Mouse (Mus musculus) intestine, embryonic 14.5 days (tissue): ENCODE results near the gene BC028528. TPM values are rescaled to one million over a fixed set of nuclear protein-coding genes. Genes with fewer than 3 reads are reported as not detected.

ENCODE experiments used
- ATAC-seq: fragments of 200-750 bp; cut with Nextera tagmentation; replicated peaks from 2 replicates; pipeline ENCODE4 v1.8.0; 2017; ENCODE audit warnings: low read depth, moderate number of reproducible peaks, moderate TSS enrichment, moderate library complexity; ENCODE audit not compliant: low FRiP score, low TSS enrichment
- DNase-seq: peaks from one replicate; pipeline ENCODE4 v3.0.0-alpha.2; 2018; ENCODE audit warnings: low spot score
- H3K27ac ChIP-seq: fragments of 300-500 bp; sonication (generic); 2 replicates; pipeline ENCODE4 v1.5.1; 2014; ENCODE audit warnings: low read depth, mild to moderate bottlenecking, control low read depth
- H3K27me3 ChIP-seq: fragments of 300-500 bp; sonication (generic); replicated peaks from 2 replicates; pipeline ENCODE4 v1.6.1; 2014; ENCODE audit warnings: low read length, control low read depth; ENCODE audit not compliant: control insufficient read depth, insufficient read depth
- H3K36me3 ChIP-seq: fragments of 300-500 bp; sonication (generic); 2 replicates; pipeline ENCODE4 v1.6.1; 2014; ENCODE audit warnings: low read length, control low read depth; ENCODE audit not compliant: control insufficient read depth, insufficient read depth
- H3K4me1 ChIP-seq: fragments of 300-500 bp; sonication (generic); replicated peaks from 2 replicates; pipeline ENCODE4 v1.6.1; 2014; ENCODE audit warnings: low read length, control low read depth, mixed read lengths; ENCODE audit not compliant: control insufficient read depth, insufficient read depth
- H3K4me2 ChIP-seq: fragments of 300-500 bp; sonication (generic); 2 replicates; pipeline ENCODE4 v1.6.1; 2014; ENCODE audit warnings: low read length
- H3K4me3 ChIP-seq: fragments of 300-500 bp; sonication (generic); 2 replicates; pipeline ENCODE4 v1.5.1; 2014; ENCODE audit warnings: low read depth, low read length, control low read depth, mixed read lengths
- H3K9ac ChIP-seq: fragments of 300-500 bp; sonication (generic); 2 replicates; pipeline ENCODE4 v1.6.1; 2014; ENCODE audit warnings: mild to moderate bottlenecking, low read length
- H3K9me3 ChIP-seq: fragments of 300-500 bp; sonication (generic); 2 replicates; pipeline ENCODE4 v1.6.1; 2016; ENCODE audit warnings: low read length, control low read depth; ENCODE audit not compliant: control insufficient read depth
- WGBS: fragments of 180-500 bp; shearing (Covaris S2); extraction: QIAGEN DNeasy Blood & Tissue Kit; methylation state at CpG from one replicate; pipeline ENCODE4 v1.1.7; 2014; 5-methylcytosine and 5-hydroxymethylcytosine counted together
- polyA plus RNA-seq: library from polyadenylated mRNA; unstranded; fragments of >200 nt; fragmentation: Nextera tagmentation; extraction: Ambion mirVana; gene quantifications from 2 replicates; pipeline ENCODE4 v1.2.1, GENCODE M21; 2014

BC028528 gene
- polyA plus RNA-seq: 20.8 and 23.9 TPM in 2 replicates

DNA sequence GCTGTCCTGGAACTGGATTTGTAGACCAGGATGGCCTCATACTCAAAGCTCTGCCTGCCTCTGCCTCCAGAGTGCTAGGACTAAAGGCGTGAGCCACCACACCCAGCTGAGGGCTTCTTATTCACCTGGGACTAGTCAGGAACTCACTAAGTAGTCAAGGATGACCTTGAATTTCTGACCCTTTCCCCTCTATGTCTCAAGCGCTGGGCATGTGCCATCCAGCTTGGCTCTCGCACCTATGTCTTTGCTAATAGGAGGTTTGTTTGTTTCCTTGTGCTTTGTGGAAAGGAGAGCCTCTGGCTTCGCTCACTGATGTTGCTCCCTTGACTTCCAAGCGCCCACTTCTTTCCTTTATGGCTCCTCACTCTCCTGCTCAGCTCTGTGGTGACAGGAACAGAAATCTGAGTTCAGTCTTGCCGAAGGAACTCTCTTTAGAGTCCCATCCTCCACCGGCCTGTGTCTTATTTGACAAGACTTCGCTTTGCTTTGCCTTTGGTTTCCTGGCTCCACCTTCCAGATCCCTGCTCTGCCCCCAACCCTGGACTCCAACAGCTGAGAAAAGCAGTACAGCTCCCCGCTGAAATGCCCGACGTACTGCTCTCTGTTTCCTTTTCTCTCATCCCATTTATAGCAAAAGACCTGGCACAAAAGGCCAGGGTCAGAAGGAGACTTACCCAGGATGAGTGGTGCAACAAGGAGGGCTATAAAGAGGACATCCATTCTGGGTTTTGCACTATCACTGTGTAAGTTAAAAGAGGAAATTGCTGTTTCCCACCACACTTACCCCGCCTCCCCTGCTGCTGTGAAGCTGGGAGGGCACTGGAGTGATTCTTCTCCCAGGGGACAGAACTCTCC is at the start of gene BC028528:
Gene BC028528, minus strand, starts transcription at position 795 of the 855 bp plus-strand sequence.
- H3K9ac ChIP-seq: peak within 1 kb of the TSS; percentile 37
- DNase-seq (peak; percentile 59), ATAC-seq (no peak)
- 0 out of 2 replicates have a peak, but pooled peaks cover 6% of the 10 kb centered on the region for H3K36me3 ChIP-seq
- peaks cover 26% of the 10 kb centered on the region for H3K4me1 ChIP-seq
- H3K27me3 ChIP-seq: no peaks in the 10 kb centered on the region
- 21% methylated on average over 12 of the region's 12 CpGs for WGBS
- no peaks in the 10 kb centered on the region for H3K9me3 ChIP-seq
- H3K4me3 ChIP-seq: peak within 1 kb of the TSS; percentile 35
- H3K4me2 ChIP-seq: peak within 1 kb of the TSS; percentile 54
- peak within 1 kb of the TSS; percentile 78 for H3K27ac ChIP-seq

DNA sequence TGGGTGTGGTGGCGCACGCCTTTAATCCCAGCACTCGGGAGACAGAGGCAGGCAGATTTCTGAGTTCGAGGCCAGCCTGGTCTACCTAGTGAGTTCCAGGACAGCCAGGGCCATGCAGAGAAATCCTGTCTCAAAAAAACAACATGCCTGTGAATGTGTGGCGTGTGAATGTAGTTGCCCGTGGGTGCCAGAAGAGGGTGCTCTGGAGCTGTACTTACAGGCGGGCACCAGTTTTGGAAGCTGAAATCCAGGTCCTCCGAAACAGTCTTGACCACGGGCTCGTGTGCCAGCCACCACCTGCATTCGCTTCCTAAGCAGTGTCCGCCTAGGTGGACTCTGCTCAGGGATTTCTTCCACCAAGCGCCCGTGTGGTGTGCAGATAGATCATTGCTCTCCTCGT is 47.0 kb upstream of the BC028528 start:
- no peak for DNase-seq
- no peak for ATAC-seq
- H3K4me3 ChIP-seq: no peak overlapping the region
- 93% methylated on average over 15 of the region's 15 CpGs for WGBS
- no peak overlapping the region for H3K4me2 ChIP-seq
- no peak overlapping the region for H3K27ac ChIP-seq
- H3K27me3 ChIP-seq: no peaks in the 10 kb centered on the region
- H3K4me1 ChIP-seq: no peaks in the 10 kb centered on the region
- peaks cover 90% of the 10 kb centered on the region for H3K36me3 ChIP-seq
- H3K9ac ChIP-seq: no peak overlapping the region
- no peaks in the 10 kb centered on the region for H3K9me3 ChIP-seq

DNA sequence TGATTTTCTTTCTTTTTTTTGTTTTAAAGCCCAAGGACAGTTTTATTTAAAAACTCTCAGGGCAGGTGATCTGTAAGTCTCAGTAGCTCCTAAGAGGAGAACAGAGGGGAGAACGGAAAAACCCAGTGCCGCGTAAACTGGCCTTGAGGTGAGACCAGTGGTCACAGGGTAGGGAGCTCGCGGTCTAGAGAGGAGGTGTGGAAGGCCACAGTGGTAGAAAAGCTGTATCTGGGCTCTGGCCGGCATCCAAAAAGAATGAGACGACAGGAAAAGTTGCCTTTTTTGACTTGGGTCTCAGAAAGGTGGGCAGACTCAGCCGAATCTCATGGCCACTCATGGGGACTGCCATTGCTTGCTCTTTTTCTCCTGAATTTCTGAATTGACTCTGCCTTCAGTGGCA is 46.4 kb upstream of the BC028528 start:
- no peaks in the 10 kb centered on the region for H3K9me3 ChIP-seq
- no peaks in the 10 kb centered on the region for H3K4me1 ChIP-seq
- no peaks in the 10 kb centered on the region for H3K27me3 ChIP-seq
- no peak overlapping the region for H3K4me3 ChIP-seq
- DNase-seq: no peak
- H3K9ac ChIP-seq: no peak overlapping the region
- WGBS: 96% methylated on average over 8 of the region's 8 CpGs
- no peak overlapping the region for H3K27ac ChIP-seq
- peaks cover 89% of the 10 kb centered on the region for H3K36me3 ChIP-seq
- H3K4me2 ChIP-seq: no peak overlapping the region
- no peak for ATAC-seq

DNA sequence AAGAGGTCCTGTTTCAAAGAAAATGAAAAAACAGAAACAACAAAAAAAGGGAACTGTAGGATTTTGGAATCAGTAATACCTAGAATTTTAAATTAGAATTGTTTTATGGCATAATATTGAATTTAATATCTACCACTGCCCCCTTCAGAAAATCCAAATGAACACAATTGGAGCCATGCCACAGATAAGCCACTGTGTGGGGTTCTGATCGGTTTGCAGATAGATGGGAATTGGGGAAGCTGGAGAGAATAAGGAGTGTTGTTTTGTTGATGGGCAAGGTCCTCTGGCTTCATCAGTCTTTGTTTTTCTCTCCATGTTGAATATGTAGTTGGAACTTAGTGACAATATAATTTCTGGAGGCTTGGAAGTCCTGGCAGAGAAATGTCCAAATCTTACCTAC is 42.6 kb upstream of the BC028528 start:
- Histone ChIP-seq H3K9ac (no peak overlapping the region), H3K4me1 (0 out of 2 replicates have a peak, but pooled peaks cover 10% of the 10 kb centered on the region), H3K4me3 (no peak overlapping the region), H3K36me3 (peaks cover 52% of the 10 kb centered on the region), H3K9me3 (no peaks in the 10 kb centered on the region), H3K27me3 (no peaks in the 10 kb centered on the region), H3K4me2 (no peak overlapping the region), H3K27ac (no peak overlapping the region)
- ATAC-seq (no peak), DNase-seq (no peak)
- WGBS: 88% methylated on average over 1 of the region's 1 CpGs

DNA sequence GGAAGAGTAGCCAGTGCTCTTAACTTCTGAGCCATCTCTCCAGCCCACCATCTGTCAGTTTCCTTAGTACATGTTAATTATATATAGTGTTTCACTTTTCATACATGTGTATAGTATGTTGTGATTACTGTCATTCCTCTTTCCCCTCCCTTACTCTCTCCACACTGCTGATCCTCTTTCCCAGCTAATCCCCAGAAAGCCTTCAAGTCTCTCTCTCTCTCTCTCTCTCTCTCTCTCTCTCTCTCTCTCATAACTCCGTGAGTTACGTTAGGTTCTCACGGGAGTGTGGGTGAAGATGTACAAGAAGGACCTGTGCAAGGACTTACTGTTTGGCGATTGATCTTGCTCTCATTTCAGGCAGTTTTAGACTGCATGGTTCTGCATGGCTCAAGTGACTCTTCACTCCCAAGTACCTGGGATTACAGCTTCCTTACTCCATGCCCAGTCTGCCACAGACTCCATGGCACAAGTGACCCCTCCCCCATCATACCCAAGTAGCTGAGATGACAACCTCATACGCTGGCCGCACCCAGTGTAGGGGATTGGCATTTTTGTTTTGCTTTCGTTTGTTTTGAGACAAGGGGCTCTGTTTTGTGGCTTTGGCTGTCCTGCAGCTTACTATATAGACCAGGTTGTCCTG is 41.4 kb upstream of the BC028528 start:
- Histone ChIP-seq H3K27me3 (no peaks in the 10 kb centered on the region), H3K27ac (no peak overlapping the region), H3K4me3 (no peak overlapping the region), H3K9ac (no peak overlapping the region), H3K4me1 (0 out of 2 replicates have a peak, but pooled peaks cover 11% of the 10 kb centered on the region), H3K36me3 (peaks cover 40% of the 10 kb centered on the region), H3K9me3 (no peaks in the 10 kb centered on the region), H3K4me2 (no peak overlapping the region)
- WGBS: 91% methylated on average over 7 of the region's 7 CpGs
- ATAC-seq (no peak), DNase-seq (no peak)

DNA sequence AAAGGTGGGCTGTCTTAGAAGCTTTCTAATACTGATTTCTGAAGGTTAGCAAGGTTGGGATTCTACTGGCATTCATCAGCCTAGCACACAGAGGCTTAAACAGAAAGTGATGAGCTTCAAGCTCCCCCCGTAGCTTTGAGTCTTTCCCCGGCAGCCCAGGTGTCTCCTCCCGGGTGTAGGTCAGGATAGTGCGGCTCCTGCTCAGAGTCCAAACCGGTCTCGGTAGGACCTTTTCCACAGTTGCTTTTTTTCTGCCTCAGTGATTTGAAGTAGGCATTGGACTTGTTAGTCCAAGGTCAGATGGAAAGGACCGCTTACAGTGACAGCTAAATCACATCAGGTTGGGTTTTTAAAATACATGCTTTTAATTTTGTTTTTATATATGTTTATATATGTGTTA is 40.8 kb upstream of the BC028528 start:
- ATAC-seq: no peak
- 95% methylated on average over 7 of the region's 7 CpGs for WGBS
- H3K9ac ChIP-seq: no peak overlapping the region

DNA sequence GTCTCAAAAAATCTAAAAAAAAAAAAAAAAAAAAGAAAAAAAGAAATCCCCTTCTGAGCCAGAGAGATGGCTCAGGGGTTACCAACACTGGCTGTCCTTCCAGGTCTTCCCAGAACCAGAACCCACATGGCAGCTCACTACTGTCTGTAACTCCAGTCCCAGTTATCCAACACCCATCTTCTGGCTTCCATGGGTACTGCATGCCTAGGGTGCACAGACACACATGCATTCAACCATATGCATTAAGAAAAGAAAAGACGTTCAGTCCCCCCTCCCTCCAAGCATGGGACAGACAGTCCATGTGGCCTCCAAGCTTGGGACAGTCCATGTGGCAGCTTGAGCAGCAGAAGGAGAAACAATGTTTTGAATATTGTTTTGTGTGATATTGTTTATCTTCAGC is 40.4 kb upstream of the BC028528 start:
- WGBS: 76% methylated on average over 1 of the region's 1 CpGs
- Histone ChIP-seq H3K4me2 (no peak overlapping the region), H3K27me3 (no peaks in the 10 kb centered on the region), H3K36me3 (peaks cover 29% of the 10 kb centered on the region), H3K27ac (no peak overlapping the region), H3K9me3 (no peaks in the 10 kb centered on the region), H3K4me3 (no peak overlapping the region), H3K9ac (no peak overlapping the region), H3K4me1 (0 out of 2 replicates have a peak, but pooled peaks cover 15% of the 10 kb centered on the region)
- DNase-seq (no peak), ATAC-seq (no peak)

More for the DNA sequence above, 40.8 kb upstream of the BC028528 start:
- no peak overlapping the region for H3K4me3 ChIP-seq
- 0 out of 2 replicates have a peak, but pooled peaks cover 15% of the 10 kb centered on the region for H3K4me1 ChIP-seq
- H3K27me3 ChIP-seq: no peaks in the 10 kb centered on the region
- H3K27ac ChIP-seq: no peak overlapping the region
- H3K36me3 ChIP-seq: peaks cover 33% of the 10 kb centered on the region
- H3K4me2 ChIP-seq: no peak overlapping the region
- H3K9me3 ChIP-seq: no peaks in the 10 kb centered on the region
- DNase-seq: no peak

DNA sequence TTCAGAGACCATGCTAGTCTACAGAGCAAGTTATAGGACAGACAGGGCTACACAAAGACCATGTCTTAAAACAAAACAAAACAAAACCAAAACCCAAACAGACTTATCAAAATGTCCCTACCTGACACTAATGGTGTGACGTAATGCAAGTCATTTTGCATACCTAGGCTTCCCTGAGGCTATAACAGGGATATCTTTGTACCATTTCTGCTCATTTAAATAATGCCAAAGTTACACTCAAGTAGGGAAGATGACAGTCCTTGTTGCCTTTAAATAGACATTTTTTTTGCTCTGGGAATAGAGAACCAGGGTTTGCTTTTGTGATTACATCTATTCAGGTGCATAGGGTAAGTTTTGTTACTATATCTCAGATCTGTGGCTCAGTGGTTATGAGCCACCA is 39.7 kb upstream of the BC028528 start:
- Histone ChIP-seq H3K4me3 (no peak overlapping the region), H3K27ac (no peak overlapping the region), H3K9me3 (no peaks in the 10 kb centered on the region), H3K4me1 (0 out of 2 replicates have a peak, but pooled peaks cover 15% of the 10 kb centered on the region), H3K9ac (no peak overlapping the region), H3K4me2 (no peak overlapping the region), H3K27me3 (no peaks in the 10 kb centered on the region), H3K36me3 (peaks cover 22% of the 10 kb centered on the region)
- 100% methylated on average over 1 of the region's 1 CpGs for WGBS
- DNase-seq: no peak
- no peak for ATAC-seq
